Mouse (Mus musculus): ENCODE data around the gene Itgb8.

The Itgb8 gene

GRCm38 (mm10) chr12:119238696-119239415 lies at the start of gene Itgb8:
Gene Itgb8, minus strand, starts transcription at chr12:119238802.
- peak; percentile 85 for ATAC-seq (ENCODE audit: low TSS enrichment)

GRCm38 (mm10) chr12:119276282-119276681 lies 37.7 kb upstream of the Itgb8 start:
- ATAC-seq (ENCODE audit: low TSS enrichment), result no peak

- ATAC-seq (ENCODE audit: low TSS enrichment), result no peak
Observed at GRCm38 (mm10) chr12:119273605-119274004, 35.0 kb upstream of the Itgb8 start.

- ATAC-seq (ENCODE audit: low TSS enrichment), result no peak
Observed at GRCm38 (mm10) chr12:119271964-119272363, 33.4 kb upstream of the Itgb8 start.

DNA sequence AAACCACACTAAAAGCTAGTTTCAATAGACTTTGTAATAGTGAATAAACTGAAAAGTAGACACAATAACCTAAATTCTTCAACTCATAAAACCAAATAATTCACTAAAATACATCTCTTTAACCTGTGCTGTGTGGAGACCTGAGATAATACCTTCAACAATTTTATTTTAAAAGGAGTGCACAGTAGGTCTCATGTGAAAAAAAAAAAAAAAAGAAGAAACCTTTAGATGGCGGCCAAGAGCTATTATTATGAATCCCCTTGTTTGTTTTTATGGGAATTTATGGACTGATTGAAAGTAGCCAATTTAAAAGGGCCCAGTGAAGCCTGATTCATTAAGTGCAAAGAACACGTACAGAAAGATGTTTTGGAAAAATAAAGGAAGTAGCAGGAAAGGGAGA lies 31.4 kb upstream of the Itgb8 start:
- no peak for ATAC-seq (ENCODE audit: low TSS enrichment)

DNA sequence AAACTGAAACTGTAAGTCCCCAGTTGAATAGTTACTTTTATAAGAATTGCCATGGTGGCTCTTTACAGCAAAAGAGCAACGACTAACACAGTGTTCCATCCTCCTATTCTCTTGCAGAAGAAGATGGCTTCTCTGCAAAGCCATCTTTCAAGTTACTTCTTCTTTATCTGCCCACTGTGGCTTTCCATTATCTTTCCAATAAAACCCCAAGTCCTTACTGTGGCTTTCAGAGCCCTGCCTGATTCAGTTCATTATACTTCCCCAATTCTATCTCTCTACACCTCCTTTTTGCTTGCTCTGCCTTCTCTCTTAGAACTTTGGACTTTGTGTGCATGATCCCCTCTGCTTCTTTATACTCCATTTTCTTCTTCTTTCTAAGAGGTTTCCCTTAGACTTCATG lies 30.1 kb upstream of the Itgb8 start:
- no peak for ATAC-seq (ENCODE audit: low TSS enrichment)

GRCm38 (mm10) chr12:119264506-119264905 lies 25.9 kb upstream of the Itgb8 start:
- ATAC-seq (ENCODE audit: low TSS enrichment), result no peak

GRCm38 (mm10) chr12:119248581-119248980 lies 10.0 kb upstream of the Itgb8 start:
- no peak for ATAC-seq (ENCODE audit: low TSS enrichment)

DNA sequence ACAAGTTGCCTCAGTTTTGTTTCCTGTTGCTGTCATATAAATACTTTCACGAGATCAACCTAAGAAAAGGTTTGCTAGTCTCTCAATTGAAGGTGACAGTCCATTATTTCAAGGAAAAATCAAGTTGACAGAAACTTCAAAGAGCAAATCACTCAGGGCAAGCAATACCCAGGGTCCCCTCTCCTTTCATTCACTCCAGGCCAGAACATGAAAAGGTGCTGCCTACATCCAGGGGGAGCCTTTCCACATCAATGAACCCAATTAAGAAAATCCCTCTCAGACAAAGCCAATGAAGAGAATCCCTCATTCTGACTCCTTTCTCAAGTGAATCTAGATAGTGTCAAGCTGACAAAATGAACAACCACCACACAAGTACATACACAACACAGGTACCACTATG lies 2.5 kb upstream of the Itgb8 start:
- no peak for ATAC-seq (ENCODE audit: low TSS enrichment)

DNA sequence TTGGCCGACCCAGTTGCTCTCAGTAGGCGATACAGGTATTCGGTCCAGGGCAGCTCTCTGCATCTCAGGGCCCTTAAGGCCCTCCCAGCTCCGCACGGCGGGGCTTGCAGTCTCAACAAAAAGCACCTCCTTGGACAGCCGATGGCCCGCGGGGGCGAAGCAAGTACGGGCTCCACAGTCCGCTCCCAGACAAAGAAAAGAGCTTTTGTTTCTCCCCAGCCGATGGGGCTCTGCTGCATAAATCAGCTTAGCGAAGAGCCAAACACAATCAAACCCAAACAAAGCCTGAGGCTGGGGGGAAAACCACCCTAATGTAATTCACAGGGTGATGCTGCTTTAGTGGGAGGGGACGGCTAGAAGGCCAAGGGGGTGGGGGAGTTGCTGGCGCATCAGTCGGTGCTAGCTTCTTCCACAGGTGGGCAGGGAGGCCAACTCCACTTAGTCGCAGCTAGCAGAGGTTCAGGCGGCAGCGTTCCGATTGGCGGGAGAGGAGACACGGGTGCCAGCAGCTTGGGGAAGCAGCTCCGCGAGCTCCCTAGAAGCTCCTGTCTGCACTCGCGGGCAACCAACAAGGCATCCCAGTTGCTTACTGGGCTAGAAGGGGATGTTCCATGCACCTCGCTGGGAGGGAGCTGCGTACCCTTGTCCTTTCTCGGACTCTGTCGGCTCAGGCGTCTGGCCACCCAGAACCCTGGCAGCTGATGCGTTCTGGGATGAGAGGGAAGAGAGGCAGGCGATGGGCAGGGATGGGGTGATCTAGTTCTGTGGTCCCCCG lies 494 bp downstream of the Itgb8 start:
- peak; percentile 79 for ATAC-seq (ENCODE audit: low TSS enrichment)

GRCm38 (mm10) chr12:119237241-119237920 lies 1.2 kb downstream of the Itgb8 start:
- peak; percentile 18 for ATAC-seq (ENCODE audit: low TSS enrichment)

DNA sequence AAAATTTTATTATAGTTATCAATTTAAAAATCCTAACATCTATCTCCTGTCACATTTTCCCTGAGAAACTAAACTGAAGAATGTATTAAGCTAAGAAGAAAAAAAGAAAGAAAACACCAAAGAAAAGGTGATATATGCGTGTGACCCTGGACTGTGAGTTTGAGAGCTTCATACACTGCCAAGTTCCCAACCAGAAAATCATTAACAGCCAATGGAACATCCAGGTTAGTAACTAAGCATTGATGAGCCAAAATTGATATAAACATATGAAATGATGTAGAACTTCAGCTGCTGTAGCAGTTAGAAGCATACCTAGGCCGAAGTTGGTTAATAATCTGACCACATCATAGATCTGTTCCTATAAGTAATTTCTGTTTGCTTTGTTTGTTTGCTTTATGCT lies 6.8 kb downstream of the Itgb8 start:
- ATAC-seq (ENCODE audit: low TSS enrichment), result no peak

- no peak for ATAC-seq (ENCODE audit: low TSS enrichment)
Observed at GRCm38 (mm10) chr12:119230444-119230843, 8.2 kb downstream of the Itgb8 start.

GRCm38 (mm10) chr12:119229601-119230000 lies 9.0 kb downstream of the Itgb8 start:
- no peak for ATAC-seq (ENCODE audit: low TSS enrichment)

DNA sequence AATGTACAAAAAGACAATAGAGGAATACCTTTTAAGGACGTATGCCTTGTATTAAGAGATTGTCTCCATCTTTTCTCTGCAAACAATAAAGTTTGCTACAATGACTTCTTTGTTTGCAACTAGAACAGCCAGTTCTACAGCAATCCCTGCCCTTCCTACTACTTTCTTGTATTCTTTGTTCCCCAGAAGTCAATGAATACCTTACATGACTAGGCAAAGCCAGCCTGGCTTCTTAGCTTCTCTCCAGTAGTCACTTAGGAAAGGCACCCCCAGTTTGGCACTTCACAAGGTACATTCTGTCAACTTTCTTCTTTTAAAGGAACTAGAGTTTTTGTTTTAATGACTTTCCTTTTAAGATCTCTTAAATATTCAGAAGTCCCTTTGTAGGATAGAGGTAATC lies 10.7 kb downstream of the Itgb8 start:
- ATAC-seq (ENCODE audit: low TSS enrichment), result no peak

- ATAC-seq (ENCODE audit: low TSS enrichment), result no peak
Observed at GRCm38 (mm10) chr12:119224699-119225098, 13.9 kb downstream of the Itgb8 start.

- ATAC-seq (ENCODE audit: low TSS enrichment), result peak; percentile 65
Observed at GRCm38 (mm10) chr12:119219409-119219808, 19.2 kb downstream of the Itgb8 start.

DNA sequence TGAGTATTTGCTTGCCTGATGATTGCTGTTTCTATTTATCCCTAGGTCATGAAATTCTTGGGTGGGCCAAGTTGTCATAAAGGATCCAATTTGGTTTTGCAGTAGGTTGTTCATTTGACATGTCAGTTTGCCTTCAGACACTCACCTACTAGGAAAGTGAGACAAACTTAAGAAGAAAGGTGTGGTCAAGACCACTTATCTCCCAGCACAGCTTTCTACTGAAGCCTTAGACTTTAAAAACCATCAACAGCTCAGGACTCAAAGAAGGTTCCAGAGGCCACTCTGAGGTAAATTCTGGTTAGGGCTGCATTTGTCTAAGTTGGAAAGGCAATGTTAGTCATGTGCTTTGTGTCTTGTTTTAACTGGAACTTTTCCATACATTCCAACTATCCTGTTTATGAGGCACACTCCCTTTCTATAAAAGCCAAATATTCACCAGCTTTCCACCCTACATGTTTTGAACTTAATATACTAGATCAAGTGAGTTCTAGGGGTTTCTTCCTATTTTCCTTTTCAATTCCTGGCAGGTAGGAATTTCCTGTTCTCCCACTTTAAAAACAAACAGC lies 20.8 kb downstream of the Itgb8 start:
- no peak for ATAC-seq (ENCODE audit: low TSS enrichment)

- ATAC-seq (ENCODE audit: low TSS enrichment), result no peak
Observed at GRCm38 (mm10) chr12:119215225-119215624, 23.4 kb downstream of the Itgb8 start.

DNA sequence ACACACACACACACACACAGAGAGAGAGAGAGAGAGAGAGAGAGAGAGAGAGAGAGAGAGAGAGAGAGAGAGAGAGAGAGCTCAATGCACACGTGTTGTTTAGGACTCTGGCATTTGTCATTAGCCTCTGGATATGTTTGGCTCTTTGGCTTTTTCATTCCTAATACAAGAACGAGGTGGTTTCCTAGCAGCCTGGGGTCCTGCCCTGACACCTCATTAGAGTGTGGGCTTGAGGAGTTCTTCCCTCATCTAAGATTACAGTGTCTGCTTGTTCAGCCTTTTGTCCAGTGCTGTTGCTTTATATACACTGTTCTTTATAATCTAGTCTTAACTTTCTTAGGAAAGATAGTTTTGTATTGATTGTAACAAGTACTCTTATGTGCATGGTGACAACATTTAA lies 27.1 kb downstream of the Itgb8 start:
- ATAC-seq (ENCODE audit: low TSS enrichment), result no peak

- no peak for ATAC-seq (ENCODE audit: low TSS enrichment)
Observed at GRCm38 (mm10) chr12:119210590-119210989, 28.0 kb downstream of the Itgb8 start.

DNA sequence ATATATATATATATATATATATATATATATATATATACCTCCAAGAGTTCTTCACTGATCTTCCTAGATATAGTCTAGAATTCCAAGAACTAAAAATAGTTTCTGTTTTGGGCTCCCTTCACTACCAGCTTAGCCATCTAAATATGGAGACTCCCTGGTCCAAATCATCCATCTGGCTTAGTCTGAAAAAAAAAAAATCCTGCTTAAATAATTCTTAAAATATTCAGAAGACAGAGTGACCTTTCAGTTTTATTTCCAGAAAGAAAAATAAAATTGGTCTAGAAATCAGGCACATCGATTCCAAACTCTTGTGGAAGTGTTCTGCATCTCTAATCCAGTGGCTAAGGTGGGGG lies 28.6 kb downstream of the Itgb8 start:
- ATAC-seq (ENCODE audit: low TSS enrichment), result peak; percentile 36

All from frontal cortex, adult (tissue).